Mouse (Mus musculus) small intestine, adult 2 months (tissue): Measurements from ENCODE around the gene Coro7.

ENCODE experiments used
- CTCF ChIP-seq: fragments of 200-500 bp; IDR thresholded peaks from 2 replicates; pipeline ENCODE4 v1.5.1; 2012; ENCODE audit warnings: low read depth, mild to moderate bottlenecking, control low read depth, inconsistent platforms, low read length, moderate library complexity, mixed read lengths; ENCODE audit not compliant: insufficient replicate concordance, insufficient read length; ENCODE audit errors: extremely low read depth
- POLR2A ChIP-seq: fragments of 200-500 bp; IDR thresholded peaks from 2 replicates; pipeline ENCODE4 v1.6.1; 2012; ENCODE audit warnings: low read depth, mild to moderate bottlenecking, control low read depth, inconsistent platforms, low read length, moderate library complexity

- TF ChIP-seq POLR2A (no peak), CTCF (no peak)
Measured at GRCm38 (mm10) chr16:4598891-4599543, 80.6 kb downstream of the Coro7 start.
